Mouse (Mus musculus): Measurements from ENCODE around the gene Abcc4.
"Not testable (repeated sequence)": the region's sequence is repeated elsewhere in the genome, so short reads cannot be mapped to it uniquely, and the experiment has no call there.

Gene Abcc4

GRCm38 (mm10) chr14:118676308-118676994, 29.6 kb downstream of the Abcc4 start:
- no peaks in the 10 kb centered on the region for H3K36me3 ChIP-seq (ENCODE audit: control insufficient read depth, insufficient read depth, low read length, poor library complexity, severe bottlenecking)
- no peak for DNase-seq (ENCODE audit: low read depth, low spot score)
- no peaks in the 10 kb centered on the region for H3K27me3 ChIP-seq (ENCODE audit: control insufficient read depth, insufficient read depth, low read length, poor library complexity, severe bottlenecking)

- peak; percentile 35 for DNase-seq (ENCODE audit: low read depth, low spot score)
- Histone ChIP-seq H3K36me3 (ENCODE audit: control insufficient read depth, insufficient read depth, low read length, poor library complexity, severe bottlenecking) (no peaks in the 10 kb centered on the region), H3K27me3 (ENCODE audit: control insufficient read depth, insufficient read depth, low read length, poor library complexity, severe bottlenecking) (no peaks in the 10 kb centered on the region)
Measured at GRCm38 (mm10) chr14:118674705-118675139, 31.3 kb downstream of the Abcc4 start.

- no peaks in the 10 kb centered on the region for H3K36me3 ChIP-seq (ENCODE audit: control insufficient read depth, insufficient read depth, low read length, poor library complexity, severe bottlenecking)
- H3K27me3 ChIP-seq (ENCODE audit: control insufficient read depth, insufficient read depth, low read length, poor library complexity, severe bottlenecking): no peaks in the 10 kb centered on the region
- no peak for DNase-seq (ENCODE audit: low read depth, low spot score)
Measured at GRCm38 (mm10) chr14:118674224-118674623, 31.8 kb downstream of the Abcc4 start.

GRCm38 (mm10) chr14:118673501-118673900, 32.5 kb downstream of the Abcc4 start:
- Histone ChIP-seq H3K27me3 (ENCODE audit: control insufficient read depth, insufficient read depth, low read length, poor library complexity, severe bottlenecking) (no peaks in the 10 kb centered on the region), H3K36me3 (ENCODE audit: control insufficient read depth, insufficient read depth, low read length, poor library complexity, severe bottlenecking) (no peaks in the 10 kb centered on the region)
- peak; percentile 27 for DNase-seq (ENCODE audit: low read depth, low spot score)

- not testable (repeated sequence) for DNase-seq (ENCODE audit: low read depth, low spot score); H3K27me3 ChIP-seq (ENCODE audit: control insufficient read depth, insufficient read depth, low read length, poor library complexity, severe bottlenecking)
Measured at GRCm38 (mm10) chr14:118672931-118673330, 33.1 kb downstream of the Abcc4 start.

GRCm38 (mm10) chr14:118667499-118667898, 38.5 kb downstream of the Abcc4 start:
- Histone ChIP-seq H3K27me3 (ENCODE audit: control insufficient read depth, insufficient read depth, low read length, poor library complexity, severe bottlenecking) (no peaks in the 10 kb centered on the region), H3K36me3 (ENCODE audit: control insufficient read depth, insufficient read depth, low read length, poor library complexity, severe bottlenecking) (no peaks in the 10 kb centered on the region)
- no peak for DNase-seq (ENCODE audit: low read depth, low spot score)

More at GRCm38 (mm10) chr14:118672931-118673330, 33.1 kb downstream of the Abcc4 start:
- not testable (repeated sequence) for H3K36me3 ChIP-seq (ENCODE audit: control insufficient read depth, insufficient read depth, low read length, poor library complexity, severe bottlenecking)

- H3K27me3 ChIP-seq (ENCODE audit: control insufficient read depth, insufficient read depth, low read length, poor library complexity, severe bottlenecking): no peaks in the 10 kb centered on the region
- no peak for DNase-seq (ENCODE audit: low read depth, low spot score)
Measured at GRCm38 (mm10) chr14:118664661-118665060, 41.4 kb downstream of the Abcc4 start.

GRCm38 (mm10) chr14:118662625-118663276, 43.3 kb downstream of the Abcc4 start:
- H3K27me3 ChIP-seq (ENCODE audit: control insufficient read depth, insufficient read depth, low read length, poor library complexity, severe bottlenecking): no peaks in the 10 kb centered on the region
- H3K36me3 ChIP-seq (ENCODE audit: control insufficient read depth, insufficient read depth, low read length, poor library complexity, severe bottlenecking): no peaks in the 10 kb centered on the region; the same call in 1 of the 2 replicates
- no peak for DNase-seq (ENCODE audit: low read depth, low spot score)

More at GRCm38 (mm10) chr14:118664661-118665060, 41.4 kb downstream of the Abcc4 start:
- H3K36me3 ChIP-seq (ENCODE audit: control insufficient read depth, insufficient read depth, low read length, poor library complexity, severe bottlenecking): no peaks in the 10 kb centered on the region; the same call in 1 of the 2 replicates

- Histone ChIP-seq H3K27me3 (ENCODE audit: control insufficient read depth, insufficient read depth, low read length, poor library complexity, severe bottlenecking) (no peaks in the 10 kb centered on the region), H3K36me3 (ENCODE audit: control insufficient read depth, insufficient read depth, low read length, poor library complexity, severe bottlenecking) (no peaks in the 10 kb centered on the region; the same call in 1 of the 2 replicates)
- DNase-seq (ENCODE audit: low read depth, low spot score): no peak
Measured at GRCm38 (mm10) chr14:118662124-118662523, 43.9 kb downstream of the Abcc4 start.

- H3K36me3 ChIP-seq (ENCODE audit: control insufficient read depth, insufficient read depth, low read length, poor library complexity, severe bottlenecking): no peaks in the 10 kb centered on the region; the same call in 1 of the 2 replicates
- DNase-seq (ENCODE audit: low read depth, low spot score): no peak
- no peaks in the 10 kb centered on the region for H3K27me3 ChIP-seq (ENCODE audit: control insufficient read depth, insufficient read depth, low read length, poor library complexity, severe bottlenecking)
Measured at GRCm38 (mm10) chr14:118659230-118659629, 46.8 kb downstream of the Abcc4 start.

GRCm38 (mm10) chr14:118658328-118658692, 47.7 kb downstream of the Abcc4 start:
- Histone ChIP-seq H3K27me3 (ENCODE audit: control insufficient read depth, insufficient read depth, low read length, poor library complexity, severe bottlenecking) (no peaks in the 10 kb centered on the region), H3K36me3 (ENCODE audit: control insufficient read depth, insufficient read depth, low read length, poor library complexity, severe bottlenecking) (no peaks in the 10 kb centered on the region; the same call in 1 of the 2 replicates)
- no peak for DNase-seq (ENCODE audit: low read depth, low spot score)

GRCm38 (mm10) chr14:118657673-118658327, 48.2 kb downstream of the Abcc4 start:
- Histone ChIP-seq H3K27me3 (ENCODE audit: control insufficient read depth, insufficient read depth, low read length, poor library complexity, severe bottlenecking) (no peaks in the 10 kb centered on the region), H3K36me3 (ENCODE audit: control insufficient read depth, insufficient read depth, low read length, poor library complexity, severe bottlenecking) (no peaks in the 10 kb centered on the region; the same call in 1 of the 2 replicates)
- no peak for DNase-seq (ENCODE audit: low read depth, low spot score)

- no peak for DNase-seq (ENCODE audit: low read depth, low spot score)
- Histone ChIP-seq H3K36me3 (ENCODE audit: control insufficient read depth, insufficient read depth, low read length, poor library complexity, severe bottlenecking) (no peaks in the 10 kb centered on the region), H3K27me3 (ENCODE audit: control insufficient read depth, insufficient read depth, low read length, poor library complexity, severe bottlenecking) (no peaks in the 10 kb centered on the region)
Measured at GRCm38 (mm10) chr14:118657206-118657605, 48.8 kb downstream of the Abcc4 start.

- DNase-seq (ENCODE audit: low read depth, low spot score): no peak
- H3K27me3 ChIP-seq (ENCODE audit: control insufficient read depth, insufficient read depth, low read length, poor library complexity, severe bottlenecking): no peaks in the 10 kb centered on the region
- H3K36me3 ChIP-seq (ENCODE audit: control insufficient read depth, insufficient read depth, low read length, poor library complexity, severe bottlenecking): no peaks in the 10 kb centered on the region
Measured at GRCm38 (mm10) chr14:118656036-118656435, 50.0 kb downstream of the Abcc4 start.

GRCm38 (mm10) chr14:118654903-118655302, 51.1 kb downstream of the Abcc4 start:
- no peaks in the 10 kb centered on the region for H3K36me3 ChIP-seq (ENCODE audit: control insufficient read depth, insufficient read depth, low read length, poor library complexity, severe bottlenecking)
- no peak for DNase-seq (ENCODE audit: low read depth, low spot score)
- H3K27me3 ChIP-seq (ENCODE audit: control insufficient read depth, insufficient read depth, low read length, poor library complexity, severe bottlenecking): no peaks in the 10 kb centered on the region

Measured in splenic B cell, adult 2 months (primary cell).